Mouse (Mus musculus) thymus, postnatal 4 days (tissue): Measurements from ENCODE around the gene Plcb4.

ENCODE experiments used
- DNase-seq: peaks from one replicate; pipeline ENCODE4 v3.0.0; 2021

Plcb4 gene

GRCm38 (mm10) chr2:135658486-135659390 lies at the start of gene Plcb4:
Gene Plcb4 (plus strand): TSS chr2:135659011.
- DNase-seq = peak; percentile 90

DNA sequence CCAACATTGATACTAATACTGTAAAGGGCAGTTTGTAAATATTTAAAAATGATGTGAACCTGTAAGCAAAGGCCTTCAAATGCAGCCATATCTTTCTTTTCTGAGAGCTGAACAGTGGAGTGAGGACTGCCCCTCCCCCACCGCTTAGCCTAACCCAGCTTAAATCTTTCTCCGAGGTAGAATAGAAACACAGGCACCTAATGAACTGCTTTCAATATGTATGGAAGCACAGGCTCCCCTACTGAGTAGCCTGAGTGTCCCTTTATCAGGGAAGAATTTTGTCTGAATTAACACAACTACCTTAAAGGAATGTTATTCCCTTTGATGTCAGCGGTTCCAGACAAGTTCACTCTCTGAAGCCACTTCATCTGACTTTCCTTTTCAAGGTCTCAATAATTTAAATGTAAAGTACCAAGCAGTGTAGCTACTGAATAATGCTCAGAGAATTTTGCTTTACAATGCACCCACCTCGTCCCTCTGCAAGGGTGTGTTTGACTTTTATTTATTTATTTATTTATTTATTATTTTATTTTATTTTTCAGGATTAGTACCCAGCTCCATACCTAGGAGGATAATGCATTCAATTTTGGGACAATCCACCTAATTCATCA lies 44.1 kb upstream of the Plcb4 start:
- no peak for DNase-seq

DNA sequence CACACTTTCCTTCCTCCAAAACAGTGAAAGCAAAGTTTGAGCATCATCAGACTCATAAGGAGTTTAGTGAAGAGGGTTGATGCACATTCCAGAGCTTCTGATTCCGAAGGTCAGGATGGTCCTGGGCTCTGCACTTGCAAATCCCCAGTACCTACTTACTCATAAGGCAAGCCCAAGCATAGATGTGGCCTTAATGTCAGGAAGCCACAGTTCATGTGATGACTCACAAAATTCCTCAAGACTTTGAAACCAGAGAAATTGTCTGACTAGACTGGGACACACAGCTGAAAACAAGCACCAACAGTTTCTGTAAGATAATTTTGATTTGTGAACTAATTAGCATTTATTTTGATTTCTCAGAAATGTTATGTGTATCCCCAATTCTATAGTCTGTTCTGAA lies 42.7 kb upstream of the Plcb4 start:
- no peak for DNase-seq

GRCm38 (mm10) chr2:135618551-135618950 lies 40.3 kb upstream of the Plcb4 start:
- no peak for DNase-seq

GRCm38 (mm10) chr2:135619956-135620355 lies 38.9 kb upstream of the Plcb4 start:
- DNase-seq = no peak

- no peak for DNase-seq
Observed at GRCm38 (mm10) chr2:135627821-135628220, 31.0 kb upstream of the Plcb4 start.

DNA sequence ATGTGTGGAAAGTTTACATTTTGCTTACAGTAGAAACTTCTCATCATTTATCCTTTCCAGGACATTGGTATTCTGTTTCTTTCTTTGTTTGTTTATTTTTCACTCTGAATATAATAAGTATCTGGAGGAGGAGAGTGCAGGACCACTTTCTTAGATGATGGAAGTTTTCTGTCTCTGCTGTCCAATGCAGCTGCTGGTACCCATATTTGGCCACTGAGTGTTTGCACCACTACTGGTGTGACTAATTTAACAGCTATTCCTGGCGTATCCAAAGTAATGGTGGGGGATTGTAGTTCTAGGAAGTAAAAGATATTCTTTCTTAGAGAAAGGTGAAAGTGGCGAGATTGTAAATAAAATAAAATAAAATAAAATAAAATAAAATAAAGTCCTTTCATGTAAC lies 21.6 kb upstream of the Plcb4 start:
- no peak for DNase-seq

DNA sequence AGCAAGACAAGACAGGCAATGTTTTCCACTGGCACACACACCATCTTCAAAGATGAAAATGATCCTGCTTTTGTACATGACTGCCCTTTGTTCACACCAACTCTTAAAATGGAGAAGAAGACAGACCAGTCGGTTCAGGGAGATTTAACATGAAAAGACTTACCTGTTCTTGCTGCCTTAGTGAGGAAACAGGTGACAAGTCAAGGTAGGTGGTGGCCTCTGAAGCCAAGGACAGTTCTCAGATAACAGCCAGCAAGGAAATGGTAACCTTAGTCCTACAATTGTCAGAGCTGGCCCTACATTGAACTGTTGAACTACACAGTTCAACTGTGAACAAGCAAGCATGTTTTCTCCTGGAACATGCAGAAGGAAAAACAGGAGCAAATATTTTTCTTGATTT lies 17.8 kb upstream of the Plcb4 start:
- DNase-seq = no peak

- DNase-seq = no peak
Observed at GRCm38 (mm10) chr2:135641636-135642035, 17.2 kb upstream of the Plcb4 start.

DNA sequence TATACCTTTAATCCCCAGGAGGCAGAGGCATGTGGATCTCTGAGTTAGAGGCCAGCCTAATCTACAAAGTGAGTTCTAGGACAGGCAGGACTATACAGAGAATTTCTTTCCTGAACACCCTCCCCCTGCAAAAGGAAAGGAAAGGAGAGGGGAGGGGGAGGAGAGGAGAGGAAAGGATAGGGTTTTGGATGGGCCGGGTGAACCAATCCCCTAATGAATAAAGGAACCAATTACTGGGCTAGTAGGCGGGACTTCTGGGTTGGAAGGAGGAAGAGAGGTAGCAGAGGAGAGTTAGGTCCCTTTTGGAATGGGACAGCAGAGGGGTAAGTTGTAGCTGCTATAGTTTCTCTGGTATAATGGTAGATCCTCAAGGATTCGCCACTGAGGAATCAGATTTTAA lies 12.6 kb upstream of the Plcb4 start:
- no peak for DNase-seq

- no peak for DNase-seq
Observed at GRCm38 (mm10) chr2:135646654-135647053, 12.2 kb upstream of the Plcb4 start.

DNA sequence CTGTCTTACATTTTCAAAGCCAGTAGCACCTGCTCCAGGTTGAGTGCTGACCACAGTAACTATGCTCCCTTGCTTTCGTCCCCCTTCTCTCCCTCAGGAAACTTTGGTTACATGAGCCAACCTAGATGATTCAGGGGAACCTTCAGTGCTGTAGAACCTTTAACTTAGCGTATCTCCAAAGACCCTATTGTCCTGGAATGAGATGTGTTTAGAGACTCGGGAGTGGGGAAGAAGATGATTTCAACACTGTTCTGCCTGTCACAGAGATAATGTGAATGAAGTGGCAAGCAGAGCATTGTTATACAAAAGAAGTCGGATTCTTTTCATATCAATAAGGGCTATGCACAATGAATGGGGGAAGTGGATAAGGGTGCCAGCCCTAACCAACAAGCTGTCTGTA lies 10.8 kb upstream of the Plcb4 start:
- no peak for DNase-seq

DNA sequence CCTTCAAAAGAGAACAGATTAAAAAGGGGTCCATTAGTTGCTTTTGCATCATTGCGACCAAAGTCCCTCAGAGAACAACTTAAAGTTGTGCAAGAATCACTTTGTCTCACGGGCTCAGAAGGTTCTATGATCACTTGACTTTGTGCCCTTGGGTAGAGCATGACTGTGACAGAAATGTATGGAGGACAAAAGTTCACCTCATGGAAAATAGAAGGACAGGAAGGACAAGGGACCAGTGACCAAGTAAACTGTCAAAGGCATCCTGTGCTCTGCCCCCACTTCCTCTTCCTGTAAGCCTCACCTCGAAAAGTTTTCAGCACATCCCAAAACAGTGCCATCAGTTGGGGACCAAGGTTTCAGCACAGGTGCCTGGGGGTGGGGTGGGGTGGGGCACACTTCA lies 7.9 kb upstream of the Plcb4 start:
- DNase-seq = no peak

- no peak for DNase-seq
Observed at GRCm38 (mm10) chr2:135652040-135652439, 6.8 kb upstream of the Plcb4 start.

GRCm38 (mm10) chr2:135652451-135652850 lies 6.4 kb upstream of the Plcb4 start:
- no peak for DNase-seq

GRCm38 (mm10) chr2:135655948-135656347 lies 2.9 kb upstream of the Plcb4 start:
- DNase-seq = no peak

- no peak for DNase-seq
Observed at GRCm38 (mm10) chr2:135656586-135656985, 2.2 kb upstream of the Plcb4 start.

GRCm38 (mm10) chr2:135659391-135660180 lies 775 bp downstream of the Plcb4 start:
- peak; percentile 84 for DNase-seq

- no peak for DNase-seq
Observed at GRCm38 (mm10) chr2:135660816-135661215, 2.0 kb downstream of the Plcb4 start.

DNA sequence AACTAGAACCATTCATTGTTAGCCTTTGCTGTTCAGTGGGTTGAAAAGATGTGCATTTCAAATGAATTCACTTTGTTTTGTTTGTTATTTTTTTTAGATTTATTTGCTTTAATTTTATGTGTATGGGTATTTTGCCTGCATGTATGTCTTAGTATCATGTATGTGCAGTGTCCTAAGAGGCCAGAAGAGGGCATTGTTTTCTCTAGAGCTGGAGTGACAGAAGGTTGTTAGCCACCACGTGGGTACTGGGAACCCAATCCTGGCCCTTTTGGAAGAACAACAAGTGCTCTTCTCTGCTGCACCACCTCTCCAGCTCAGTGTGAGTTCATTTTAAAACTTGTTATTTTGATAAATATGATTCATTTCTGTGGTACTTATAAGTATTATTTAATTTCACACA lies 5.0 kb downstream of the Plcb4 start:
- DNase-seq = no peak

GRCm38 (mm10) chr2:135667496-135667895 lies 8.7 kb downstream of the Plcb4 start:
- DNase-seq = no peak

DNA sequence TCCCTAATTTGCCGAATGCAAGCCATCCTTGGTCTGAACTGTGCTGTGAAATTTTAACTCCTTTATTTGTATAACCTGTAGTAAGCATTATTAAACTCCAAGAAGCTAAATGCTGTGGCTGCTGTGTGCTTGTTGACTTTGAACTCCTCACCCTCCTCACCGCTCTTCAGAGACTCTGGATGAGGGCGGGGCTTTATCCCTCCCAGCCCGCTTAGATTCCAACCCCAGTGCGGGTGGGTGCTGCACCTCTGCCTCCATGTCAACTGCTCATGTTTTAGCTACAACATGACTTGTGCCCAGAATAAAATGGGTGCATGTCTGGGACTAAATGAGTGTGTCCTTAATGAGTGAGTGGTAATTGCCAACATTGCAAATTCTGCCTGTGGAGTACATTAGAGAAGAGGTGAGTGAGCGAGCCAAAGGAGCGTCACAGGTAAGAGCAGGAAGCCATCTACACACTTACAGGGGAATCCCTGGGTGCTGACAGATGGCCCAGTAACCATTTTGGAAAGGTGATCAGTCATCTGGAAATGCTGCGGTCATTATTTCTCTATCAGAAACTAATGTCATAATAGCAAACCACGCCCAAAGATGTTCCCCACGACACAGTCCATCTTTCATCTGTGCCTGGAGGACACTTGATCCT lies 13.8 kb downstream of the Plcb4 start:
- DNase-seq = no peak

DNA sequence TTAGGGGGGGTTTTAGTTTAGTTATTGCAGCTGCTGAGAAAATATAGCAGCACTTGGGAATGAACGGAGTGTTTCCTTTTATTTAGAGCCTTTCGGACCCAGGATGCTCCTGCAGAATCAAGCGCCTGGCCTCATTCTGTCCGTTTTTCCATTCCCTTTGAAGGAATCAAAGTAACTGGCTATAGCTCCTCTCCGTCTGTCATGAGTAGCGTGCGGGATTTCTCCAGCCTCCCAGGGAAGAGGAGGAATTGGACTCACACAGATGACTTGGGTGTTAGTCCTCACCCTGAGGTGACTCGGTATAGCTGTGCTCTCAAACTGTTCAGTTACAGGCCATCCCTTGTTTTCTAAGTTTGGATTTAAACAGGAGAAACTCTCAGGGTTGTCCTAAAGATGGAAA lies 14.8 kb downstream of the Plcb4 start:
- DNase-seq = no peak
